Mouse (Mus musculus) limb, embryonic 14.5 days (tissue): ENCODE results near the gene Brsk1. TPM values are rescaled to one million over a fixed set of nuclear protein-coding genes. Genes with fewer than 3 reads are reported as not detected.

ENCODE experiments used
- ATAC-seq: fragments of 200-750 bp; cut with Nextera tagmentation; 2 replicates; pipeline ENCODE4 v1.8.0; 2017; ENCODE audit warnings: low read depth, moderate number of reproducible peaks, moderate TSS enrichment; ENCODE audit not compliant: low FRiP score
- DNase-seq: peaks from one replicate; pipeline ENCODE4 v3.0.0-alpha.2; 2015; ENCODE audit warnings: low spot score
- H3K27ac ChIP-seq: fragments of 300-500 bp; sonication (generic); replicated peaks from 2 replicates; pipeline ENCODE4 v1.5.1; 2014; ENCODE audit warnings: low read depth, mild to moderate bottlenecking, low read length, moderate library complexity, mixed read lengths
- H3K27me3 ChIP-seq: fragments of 300-500 bp; sonication (generic); 2 replicates; pipeline ENCODE4 v1.6.1; 2014; ENCODE audit warnings: low read length, mixed read lengths; ENCODE audit not compliant: control insufficient read depth, insufficient read depth
- H3K36me3 ChIP-seq: fragments of 300-500 bp; sonication (generic); 2 replicates; pipeline ENCODE4 v1.6.1; 2014; ENCODE audit warnings: mild to moderate bottlenecking, low read length, moderate library complexity, mixed read lengths; ENCODE audit not compliant: control insufficient read depth, insufficient read depth
- H3K4me1 ChIP-seq: fragments of 300-500 bp; sonication (generic); 2 replicates; pipeline ENCODE4 v1.6.1; 2014; ENCODE audit warnings: antibody characterized with exemption, low read length, mixed read lengths; ENCODE audit not compliant: control insufficient read depth, insufficient read depth
- H3K4me2 ChIP-seq: fragments of 300-500 bp; sonication (generic); replicated peaks from 2 replicates; pipeline ENCODE4 v1.6.1; 2014; ENCODE audit warnings: low read depth, mild to moderate bottlenecking, low read length, moderate library complexity; ENCODE audit not compliant: severe bottlenecking
- H3K4me3 ChIP-seq: fragments of 300-500 bp; sonication (generic); replicated peaks from 2 replicates; pipeline ENCODE4 v1.5.1; 2014; ENCODE audit warnings: low read length
- H3K9ac ChIP-seq: fragments of 300-500 bp; sonication (generic); 2 replicates; pipeline ENCODE4 v1.6.1; 2014; ENCODE audit warnings: mild to moderate bottlenecking, low read depth, low read length, moderate library complexity; ENCODE audit not compliant: severe bottlenecking
- H3K9me3 ChIP-seq: fragments of 300-500 bp; sonication (generic); 2 replicates; pipeline ENCODE4 v1.6.1; 2016; ENCODE audit warnings: low read length; ENCODE audit not compliant: control insufficient read depth
- POLR2A ChIP-seq: fragments of 200-500 bp; IDR thresholded peaks from 2 replicates; pipeline ENCODE4 v1.8.0; 2012; ENCODE audit warnings: inconsistent platforms, mild to moderate bottlenecking, moderate library complexity, borderline replicate concordance; ENCODE audit not compliant: insufficient read depth, insufficient read length; ENCODE audit errors: extremely low read depth
- WGBS: fragments of 180-500 bp; shearing (Covaris S2); extraction: QIAGEN DNeasy Blood & Tissue Kit; methylation state at CpG from one replicate; pipeline ENCODE4 v1.1.7; 2014; 5-methylcytosine and 5-hydroxymethylcytosine counted together
- polyA plus RNA-seq, 2 experiments: library from polyadenylated mRNA; depleted of rRNA in 1 of 2; stranded (reverse) in 1 of 2; unstranded in 1 of 2; fragments of >200 nt; fragmentation: Nextera tagmentation in 1 of 2; extraction: Ambion mirVana in 1 of 2; gene quantifications; 2 replicates each; pipeline versions ENCODE4 v1.2.1 to v1.2.3; 2012 to 2014

Gene Brsk1
- polyA plus RNA-seq, 2 experiments: 1.3 to 26.4 TPM

DNA sequence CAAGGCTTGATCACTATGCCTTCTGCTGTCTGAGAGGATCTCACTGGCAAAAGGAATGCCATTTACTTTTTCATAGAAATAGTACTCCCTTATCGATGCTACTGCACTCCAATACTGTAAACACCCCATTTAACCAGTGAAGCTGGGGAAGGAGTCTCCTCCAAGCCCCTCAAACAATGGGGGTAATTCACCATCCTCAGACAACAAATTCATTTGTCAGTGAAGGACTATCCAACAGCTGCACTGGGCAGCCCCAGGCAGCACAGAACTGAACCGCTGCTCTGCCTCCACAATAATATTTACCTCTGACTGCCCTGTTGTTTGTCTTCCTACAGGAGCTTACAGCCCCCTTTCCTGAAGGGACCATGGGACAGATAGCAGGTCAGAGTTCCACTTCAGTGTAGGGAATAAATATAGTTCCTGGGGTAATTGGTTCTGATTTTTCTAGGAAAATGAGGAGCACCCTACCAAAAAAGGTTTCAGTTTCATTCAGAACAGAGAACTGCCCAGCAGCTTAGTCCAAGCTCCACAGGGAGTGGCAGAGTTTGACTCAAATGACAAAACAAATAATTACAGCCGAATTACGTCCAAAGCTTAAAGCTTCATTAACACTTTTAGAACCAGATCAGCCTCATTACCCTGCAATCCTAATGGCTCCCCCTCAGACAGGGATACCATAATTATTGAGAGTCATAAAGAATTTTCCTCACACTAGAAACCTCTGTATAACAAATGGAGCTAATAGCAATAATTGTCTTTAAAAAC is 74.7 kb downstream of the Brsk1 start:
- DNase-seq (no peak), ATAC-seq (no peak)
- no peak overlapping the region for H3K4me3 ChIP-seq
- no peaks in the 10 kb centered on the region for H3K27me3 ChIP-seq
- no peak overlapping the region for H3K4me2 ChIP-seq
- TF ChIP-seq POLR2A: no peak
- H3K9ac ChIP-seq: no peak overlapping the region
- H3K4me1 ChIP-seq: no peaks in the 10 kb centered on the region
- no peak overlapping the region for H3K27ac ChIP-seq
- WGBS: 20% methylated on average over 4 of the region's 4 CpGs
- no peaks in the 10 kb centered on the region for H3K9me3 ChIP-seq
- no peaks in the 10 kb centered on the region for H3K36me3 ChIP-seq

Other genes starting within 250 kb of the Brsk1 start
- gene Rdh13, start 245.0 kb upstream of the Brsk1 start, polyA plus RNA-seq (2012; rRNA removed): 21.2 and 23.5 TPM in 2 replicates
- gene Rdh13, start 245.0 kb upstream of the Brsk1 start, polyA plus RNA-seq (2014; fragmentation: Nextera tagmentation; extraction: Ambion mirVana): 23.9 and 25.2 TPM in 2 replicates
- 6.9 and 10.0 TPM in 2 replicates for gene Eps8l1, start 229.9 kb upstream of the Brsk1 start, polyA plus RNA-seq (2012; rRNA removed)
- gene Eps8l1, start 229.9 kb upstream of the Brsk1 start, polyA plus RNA-seq (2014; fragmentation: Nextera tagmentation; extraction: Ambion mirVana): 1.9 and 6.5 TPM in 2 replicates
- 89.6 and 103 TPM in 2 replicates for gene Ppp1r12c, start 188.9 kb upstream of the Brsk1 start, polyA plus RNA-seq (2012; rRNA removed)
- 59.1 and 68.6 TPM in 2 replicates for gene Ppp1r12c, start 188.9 kb upstream of the Brsk1 start, polyA plus RNA-seq (2014; fragmentation: Nextera tagmentation; extraction: Ambion mirVana)
- gene Tnnt1, start 174.2 kb upstream of the Brsk1 start, polyA plus RNA-seq (2012; rRNA removed): 99.8 and 238 TPM in 2 replicates
- 241 and 300 TPM in 2 replicates for gene Tnnt1, start 174.2 kb upstream of the Brsk1 start, polyA plus RNA-seq (2014; fragmentation: Nextera tagmentation; extraction: Ambion mirVana)
- 10.6 and 11.1 TPM in 2 replicates for gene Tnni3, start 166.4 kb upstream of the Brsk1 start, polyA plus RNA-seq (2012; rRNA removed)
- gene Tnni3, start 166.4 kb upstream of the Brsk1 start, polyA plus RNA-seq (2014; fragmentation: Nextera tagmentation; extraction: Ambion mirVana): 2.8 and 2.9 TPM in 2 replicates
- 8.3 and 9.5 TPM in 2 replicates for gene Dnaaf3, start 158.2 kb upstream of the Brsk1 start, polyA plus RNA-seq (2012; rRNA removed)
- 0.61 and 1.1 TPM in 2 replicates for gene Dnaaf3, start 158.2 kb upstream of the Brsk1 start, polyA plus RNA-seq (2014; fragmentation: Nextera tagmentation; extraction: Ambion mirVana)
- 3.9 and 4.2 TPM in 2 replicates for gene Syt5, start 143.1 kb upstream of the Brsk1 start, polyA plus RNA-seq (2012; rRNA removed)
- gene Syt5, start 143.1 kb upstream of the Brsk1 start, polyA plus RNA-seq (2014; fragmentation: Nextera tagmentation; extraction: Ambion mirVana): 3.4 and 4.3 TPM in 2 replicates
- 0.03 and 0.26 TPM in 2 replicates for gene Ptprh, start 86.6 kb upstream of the Brsk1 start, polyA plus RNA-seq (2012; rRNA removed)
- not detected in 2 replicates for gene Ptprh, start 86.6 kb upstream of the Brsk1 start, polyA plus RNA-seq (2014; fragmentation: Nextera tagmentation; extraction: Ambion mirVana)
- gene Tmem86b, start 59.2 kb upstream of the Brsk1 start, polyA plus RNA-seq (2012; rRNA removed): 17.2 and 23.1 TPM in 2 replicates
- 1.4 and 2.3 TPM in 2 replicates for gene Tmem86b, start 59.2 kb upstream of the Brsk1 start, polyA plus RNA-seq (2014; fragmentation: Nextera tagmentation; extraction: Ambion mirVana)
- 86.9 and 112 TPM in 2 replicates for gene Ppp6r1, start 31.6 kb upstream of the Brsk1 start, polyA plus RNA-seq (2012; rRNA removed)
- 7.9 and 8.7 TPM in 2 replicates for gene Ppp6r1, start 31.6 kb upstream of the Brsk1 start, polyA plus RNA-seq (2014; fragmentation: Nextera tagmentation; extraction: Ambion mirVana)
- 55.6 and 72.9 TPM in 2 replicates for gene Hspbp1, start 5.5 kb upstream of the Brsk1 start, polyA plus RNA-seq (2012; rRNA removed)
- 77.5 and 82.5 TPM in 2 replicates for gene Hspbp1, start 5.5 kb upstream of the Brsk1 start, polyA plus RNA-seq (2014; fragmentation: Nextera tagmentation; extraction: Ambion mirVana)
- 0.17 and 0.24 TPM in 2 replicates for gene Tmem150b, start 34.6 kb downstream of the Brsk1 start, polyA plus RNA-seq (2012; rRNA removed)
- gene Tmem150b, start 34.6 kb downstream of the Brsk1 start, polyA plus RNA-seq (2014; fragmentation: Nextera tagmentation; extraction: Ambion mirVana): 0.17 and 0.46 TPM in 2 replicates
- 161 and 223 TPM in 2 replicates for gene Kmt5c, start 49.5 kb downstream of the Brsk1 start, polyA plus RNA-seq (2012; rRNA removed)
- gene Kmt5c, start 49.5 kb downstream of the Brsk1 start, polyA plus RNA-seq (2014; fragmentation: Nextera tagmentation; extraction: Ambion mirVana): 44.4 and 51.2 TPM in 2 replicates
- gene Cox6b2, start 62.5 kb downstream of the Brsk1 start, polyA plus RNA-seq (2012; rRNA removed): 91.7 and 127 TPM in 2 replicates
- 44.7 and 48.9 TPM in 2 replicates for gene Cox6b2, start 62.5 kb downstream of the Brsk1 start, polyA plus RNA-seq (2014; fragmentation: Nextera tagmentation; extraction: Ambion mirVana)
- 0.03 TPM in 1 of 2 replicates, not detected in the other for gene Fam71e2, start 80.7 kb downstream of the Brsk1 start, polyA plus RNA-seq (2012; rRNA removed)
- gene Fam71e2, start 80.7 kb downstream of the Brsk1 start, polyA plus RNA-seq (2014; fragmentation: Nextera tagmentation; extraction: Ambion mirVana): not detected in 2 replicates
- gene Il11, start 92.3 kb downstream of the Brsk1 start, polyA plus RNA-seq (2012; rRNA removed): 0.33 and 0.63 TPM in 2 replicates
- 0.22 TPM in 1 of 2 replicates, not detected in the other for gene Il11, start 92.3 kb downstream of the Brsk1 start, polyA plus RNA-seq (2014; fragmentation: Nextera tagmentation; extraction: Ambion mirVana)
- not detected in 2 replicates for gene Tmem190, start 92.3 kb downstream of the Brsk1 start, polyA plus RNA-seq (2012; rRNA removed)
- gene Tmem190, start 92.3 kb downstream of the Brsk1 start, polyA plus RNA-seq (2014; fragmentation: Nextera tagmentation; extraction: Ambion mirVana): not detected in 2 replicates
- 10.1 and 15.2 TPM in 2 replicates for gene Tmem238, start 99.1 kb downstream of the Brsk1 start, polyA plus RNA-seq (2012; rRNA removed)
- 8.1 and 9.6 TPM in 2 replicates for gene Tmem238, start 99.1 kb downstream of the Brsk1 start, polyA plus RNA-seq (2014; fragmentation: Nextera tagmentation; extraction: Ambion mirVana)
- gene Rpl28, start 102.3 kb downstream of the Brsk1 start, polyA plus RNA-seq (2012; rRNA removed): 486 and 665 TPM in 2 replicates
- 253 and 275 TPM in 2 replicates for gene Rpl28, start 102.3 kb downstream of the Brsk1 start, polyA plus RNA-seq (2014; fragmentation: Nextera tagmentation; extraction: Ambion mirVana)
- 515 and 618 TPM in 2 replicates for gene Ube2s, start 122.0 kb downstream of the Brsk1 start, polyA plus RNA-seq (2012; rRNA removed)
- 366 and 368 TPM in 2 replicates for gene Ube2s, start 122.0 kb downstream of the Brsk1 start, polyA plus RNA-seq (2014; fragmentation: Nextera tagmentation; extraction: Ambion mirVana)
- gene Shisa7, start 154.1 kb downstream of the Brsk1 start, polyA plus RNA-seq (2012; rRNA removed): 4.2 and 5.1 TPM in 2 replicates
- 0.43 and 0.54 TPM in 2 replicates for gene Shisa7, start 154.1 kb downstream of the Brsk1 start, polyA plus RNA-seq (2014; fragmentation: Nextera tagmentation; extraction: Ambion mirVana)
- 7.4 and 11.0 TPM in 2 replicates for gene Isoc2b, start 179.7 kb downstream of the Brsk1 start, polyA plus RNA-seq (2012; rRNA removed)
- gene Isoc2b, start 179.7 kb downstream of the Brsk1 start, polyA plus RNA-seq (2014; fragmentation: Nextera tagmentation; extraction: Ambion mirVana): 9.7 and 9.9 TPM in 2 replicates
- 13.6 and 16.7 TPM in 2 replicates for gene Isoc2a, start 186.5 kb downstream of the Brsk1 start, polyA plus RNA-seq (2012; rRNA removed)
- gene Isoc2a, start 186.5 kb downstream of the Brsk1 start, polyA plus RNA-seq (2014; fragmentation: Nextera tagmentation; extraction: Ambion mirVana): 1.1 and 1.3 TPM in 2 replicates
- gene Gm36210, start 215.9 kb downstream of the Brsk1 start, polyA plus RNA-seq (2012; rRNA removed): 0.15 and 0.22 TPM in 2 replicates
- not detected in 2 replicates for gene Gm36210, start 215.9 kb downstream of the Brsk1 start, polyA plus RNA-seq (2014; fragmentation: Nextera tagmentation; extraction: Ambion mirVana)
- 13.4 and 22.3 TPM in 2 replicates for gene Zfp628, start 224.6 kb downstream of the Brsk1 start, polyA plus RNA-seq (2012; rRNA removed)
- gene Zfp628, start 224.6 kb downstream of the Brsk1 start, polyA plus RNA-seq (2014; fragmentation: Nextera tagmentation; extraction: Ambion mirVana): 4.0 and 4.6 TPM in 2 replicates
- gene Nat14, start 231.4 kb downstream of the Brsk1 start, polyA plus RNA-seq (2012; rRNA removed): 7.6 and 10.0 TPM in 2 replicates
- 0.92 and 1.9 TPM in 2 replicates for gene Nat14, start 231.4 kb downstream of the Brsk1 start, polyA plus RNA-seq (2014; fragmentation: Nextera tagmentation; extraction: Ambion mirVana)
- gene Ssc5d, start 235.2 kb downstream of the Brsk1 start, polyA plus RNA-seq (2012; rRNA removed): 38.1 and 48.4 TPM in 2 replicates
- 13.2 and 13.6 TPM in 2 replicates for gene Ssc5d, start 235.2 kb downstream of the Brsk1 start, polyA plus RNA-seq (2014; fragmentation: Nextera tagmentation; extraction: Ambion mirVana)